Mouse (Mus musculus): ENCODE data around the gene Llgl2.

Gene Llgl2

GRCm38 (mm10) chr11:115823774-115824740, at the start of gene Llgl2:
TSS of gene Llgl2 (plus strand) at chr11:115824049.
- peak; percentile 95 for DNase-seq (ENCODE audit: low read depth, low spot score)

- no peak for DNase-seq (ENCODE audit: low read depth, low spot score)
Measured at GRCm38 (mm10) chr11:115774653-115775052, 49.2 kb upstream of the Llgl2 start.

- no peak for DNase-seq (ENCODE audit: low read depth, low spot score)
Measured at GRCm38 (mm10) chr11:115775821-115776665, 47.8 kb upstream of the Llgl2 start.

GRCm38 (mm10) chr11:115776954-115777353, 46.9 kb upstream of the Llgl2 start:
- no peak for DNase-seq (ENCODE audit: low read depth, low spot score)

- no peak for DNase-seq (ENCODE audit: low read depth, low spot score)
Measured at GRCm38 (mm10) chr11:115777487-115778335, 46.1 kb upstream of the Llgl2 start.

- DNase-seq (ENCODE audit: low read depth, low spot score): peak; percentile 40
Measured at GRCm38 (mm10) chr11:115779038-115779571, 44.7 kb upstream of the Llgl2 start.

GRCm38 (mm10) chr11:115780141-115781070, 43.4 kb upstream of the Llgl2 start:
- DNase-seq (ENCODE audit: low read depth, low spot score): no peak

- DNase-seq (ENCODE audit: low read depth, low spot score): no peak
Measured at GRCm38 (mm10) chr11:115786473-115786872, 37.4 kb upstream of the Llgl2 start.

- DNase-seq (ENCODE audit: low read depth, low spot score): no peak
Measured at GRCm38 (mm10) chr11:115789787-115790186, 34.1 kb upstream of the Llgl2 start.

GRCm38 (mm10) chr11:115791919-115792318, 31.9 kb upstream of the Llgl2 start:
- DNase-seq (ENCODE audit: low read depth, low spot score): no peak

GRCm38 (mm10) chr11:115792353-115792752, 31.5 kb upstream of the Llgl2 start:
- no peak for DNase-seq (ENCODE audit: low read depth, low spot score)

GRCm38 (mm10) chr11:115796898-115797297, 27.0 kb upstream of the Llgl2 start:
- DNase-seq (ENCODE audit: low read depth, low spot score): no peak

- no peak for DNase-seq (ENCODE audit: low read depth, low spot score)
Measured at GRCm38 (mm10) chr11:115797665-115798064, 26.2 kb upstream of the Llgl2 start.

GRCm38 (mm10) chr11:115800981-115801380, 22.9 kb upstream of the Llgl2 start:
- no peak for DNase-seq (ENCODE audit: low read depth, low spot score)

- no peak for DNase-seq (ENCODE audit: low read depth, low spot score)
Measured at GRCm38 (mm10) chr11:115803072-115803709, 20.7 kb upstream of the Llgl2 start.

- no peak for DNase-seq (ENCODE audit: low read depth, low spot score)
Measured at GRCm38 (mm10) chr11:115805005-115805404, 18.8 kb upstream of the Llgl2 start.

- DNase-seq (ENCODE audit: low read depth, low spot score): no peak
Measured at GRCm38 (mm10) chr11:115806154-115806553, 17.7 kb upstream of the Llgl2 start.

GRCm38 (mm10) chr11:115807306-115807705, 16.5 kb upstream of the Llgl2 start:
- no peak for DNase-seq (ENCODE audit: low read depth, low spot score)

- DNase-seq (ENCODE audit: low read depth, low spot score): no peak
Measured at GRCm38 (mm10) chr11:115807971-115808370, 15.9 kb upstream of the Llgl2 start.

Data from R1 (cell line).